Mouse (Mus musculus) hindbrain, postnatal 0 days (tissue): ENCODE data around the gene Agtpbp1. TPM values are rescaled to one million over a fixed set of nuclear protein-coding genes. Genes with fewer than 3 reads are reported as not detected.
A peak's percentile ranks its signal among the peaks of the same experiment; 100 is the strongest.

Source experiments
- ATAC-seq: fragments of 200-750 bp; cut with Nextera tagmentation; 2 replicates; pipeline ENCODE4 v1.8.0; 2017; ENCODE audit warnings: mild to moderate bottlenecking, moderate TSS enrichment, moderate library complexity
- DNase-seq: peaks from one replicate; pipeline ENCODE4 v3.0.0-alpha.2; 2015; ENCODE audit warnings: low spot score
- H3K27ac ChIP-seq: fragments of 300-500 bp; sonication (generic); 2 replicates; pipeline ENCODE4 v1.5.1; 2014; ENCODE audit warnings: mild to moderate bottlenecking
- H3K27me3 ChIP-seq: fragments of 300-500 bp; sonication (generic); 2 replicates; pipeline ENCODE4 v1.6.1; 2014; ENCODE audit warnings: low read length, mixed read lengths; ENCODE audit not compliant: insufficient read depth
- H3K36me3 ChIP-seq: fragments of 300-500 bp; sonication (generic); 2 replicates; pipeline ENCODE4 v1.6.1; 2014; ENCODE audit warnings: low read length, mixed read lengths; ENCODE audit not compliant: insufficient read depth
- H3K4me1 ChIP-seq: fragments of 300-500 bp; sonication (generic); 2 replicates; pipeline ENCODE4 v1.6.1; 2014; ENCODE audit warnings: antibody characterized with exemption, low read length, mixed read lengths; ENCODE audit not compliant: insufficient read depth
- H3K4me2 ChIP-seq: fragments of 300-500 bp; sonication (generic); 2 replicates; pipeline ENCODE4 v1.6.1; 2014; ENCODE audit warnings: low read depth, mild to moderate bottlenecking, low read length, moderate library complexity, mixed read lengths
- H3K4me3 ChIP-seq: fragments of 300-500 bp; sonication (generic); 2 replicates; pipeline ENCODE4 v1.5.1; 2014; ENCODE audit warnings: low read length
- H3K9ac ChIP-seq: fragments of 300-500 bp; sonication (generic); replicated peaks from 2 replicates; pipeline ENCODE4 v1.6.1; 2014; ENCODE audit warnings: mild to moderate bottlenecking, low read length, moderate library complexity, mixed read lengths
- H3K9me3 ChIP-seq: fragments of 300-500 bp; sonication (generic); 2 replicates; pipeline ENCODE4 v1.6.1; 2016; ENCODE audit warnings: low read length, mixed read lengths
- CTCF ChIP-seq: IDR thresholded peaks from 2 replicates; pipeline ENCODE4 v1.5.1; 2016; ENCODE audit warnings: antibody characterized with exemption, control low read depth, low read depth
- WGBS: fragments of 180-500 bp; shearing (Covaris S2); extraction: QIAGEN DNeasy Blood & Tissue Kit; methylation state at CpG from one replicate; pipeline ENCODE4 v1.1.7; 2014; 5-methylcytosine and 5-hydroxymethylcytosine counted together
- polyA plus RNA-seq: library from polyadenylated mRNA; unstranded; fragments of >200 nt; fragmentation: Nextera tagmentation; extraction: Ambion mirVana; gene quantifications from 2 replicates; pipeline ENCODE4 v1.2.1, GENCODE M21; 2015
- total RNA-seq: library from RNA; depleted of rRNA; stranded (reverse); fragments of >200 nt; gene quantifications from 2 replicates; pipeline ENCODE4 v1.2.3, GENCODE M21; 2014

The Agtpbp1 gene
- total and polyA plus RNA-seq, 2 experiments from 2014 or later = 65.6 to 128 TPM

- H3K27ac ChIP-seq = no peak overlapping the region
- H3K4me1 ChIP-seq = no peaks in the 10 kb centered on the region
- WGBS = 86% methylated on average over 5 of the region's 5 CpGs
- no peak overlapping the region for H3K4me2 ChIP-seq
- H3K9ac ChIP-seq = no peak overlapping the region
- ATAC-seq = no peak
- no peaks in the 10 kb centered on the region; the same call in 1 of the 2 replicates for H3K36me3 ChIP-seq
- TF ChIP-seq CTCF = no peak
- H3K4me3 ChIP-seq = no peak overlapping the region
- H3K9me3 ChIP-seq = no peaks in the 10 kb centered on the region
- H3K27me3 ChIP-seq = no peaks in the 10 kb centered on the region
- no peak for DNase-seq
These were observed 45.0 kb downstream of the Agtpbp1 start for GRCm38 (mm10) chr13:59540030-59540429.

GRCm38 (mm10) chr13:59538661-59539060 is 46.4 kb downstream of the Agtpbp1 start:
- H3K4me3 ChIP-seq = no peak overlapping the region
- H3K4me2 ChIP-seq = no peak overlapping the region
- no peaks in the 10 kb centered on the region for H3K27me3 ChIP-seq
- no peaks in the 10 kb centered on the region; the same call in 1 of the 2 replicates for H3K36me3 ChIP-seq
- no peak for TF ChIP-seq CTCF
- no peak for DNase-seq
- ATAC-seq = no peak
- H3K27ac ChIP-seq = no peak overlapping the region
- H3K9me3 ChIP-seq = no peaks in the 10 kb centered on the region
- 88% methylated on average over 5 of the region's 5 CpGs for WGBS
- no peaks in the 10 kb centered on the region for H3K4me1 ChIP-seq
- no peak overlapping the region for H3K9ac ChIP-seq

- WGBS = 82% methylated on average over 2 of the region's 2 CpGs
- Histone ChIP-seq H3K9me3 (no peaks in the 10 kb centered on the region), H3K4me3 (no peak overlapping the region), H3K4me2 (no peak overlapping the region), H3K27me3 (no peaks in the 10 kb centered on the region), H3K4me1 (no peaks in the 10 kb centered on the region), H3K9ac (no peak overlapping the region), H3K36me3 (peaks cover 5% of the 10 kb centered on the region; the same call in 1 of the 2 replicates), H3K27ac (no peak overlapping the region)
- ATAC-seq (no peak), DNase-seq (no peak)
- TF ChIP-seq CTCF = no peak
These were observed 48.4 kb downstream of the Agtpbp1 start for GRCm38 (mm10) chr13:59536631-59537030.

GRCm38 (mm10) chr13:59535746-59536145 is 49.3 kb downstream of the Agtpbp1 start:
- no peak overlapping the region for H3K27ac ChIP-seq
- H3K27me3 ChIP-seq = no peaks in the 10 kb centered on the region
- ATAC-seq (no peak), DNase-seq (no peak)
- 83% methylated on average over 6 of the region's 6 CpGs for WGBS
- H3K9ac ChIP-seq = no peak overlapping the region
- H3K36me3 ChIP-seq = peaks cover 5% of the 10 kb centered on the region; the same call in 1 of the 2 replicates
- no peak for TF ChIP-seq CTCF
- H3K4me3 ChIP-seq = no peak overlapping the region
- H3K9me3 ChIP-seq = no peaks in the 10 kb centered on the region
- H3K4me2 ChIP-seq = no peak overlapping the region
- no peaks in the 10 kb centered on the region for H3K4me1 ChIP-seq

GRCm38 (mm10) chr13:59534301-59534700 is 50.7 kb downstream of the Agtpbp1 start:
- WGBS = 66% methylated on average over 4 of the region's 4 CpGs
- Histone ChIP-seq H3K36me3 (peaks cover 5% of the 10 kb centered on the region; the same call in 1 of the 2 replicates), H3K27me3 (no peaks in the 10 kb centered on the region), H3K4me2 (no peak overlapping the region), H3K27ac (no peak overlapping the region), H3K4me1 (no peaks in the 10 kb centered on the region), H3K4me3 (no peak overlapping the region), H3K9me3 (no peaks in the 10 kb centered on the region), H3K9ac (no peak overlapping the region)
- ATAC-seq = peak; percentile 55; the same call in 1 of the 2 replicates
- DNase-seq = peak; percentile 24
- no peak for TF ChIP-seq CTCF

GRCm38 (mm10) chr13:59533331-59533730 is 51.7 kb downstream of the Agtpbp1 start:
- Histone ChIP-seq H3K27me3 (no peaks in the 10 kb centered on the region), H3K27ac (no peak overlapping the region), H3K4me1 (no peaks in the 10 kb centered on the region), H3K9me3 (no peaks in the 10 kb centered on the region), H3K36me3 (peaks cover 5% of the 10 kb centered on the region; the same call in 1 of the 2 replicates), H3K4me2 (no peak overlapping the region), H3K9ac (no peak overlapping the region), H3K4me3 (no peak overlapping the region)
- ATAC-seq (no peak), DNase-seq (no peak)
- WGBS = 69% methylated on average over 6 of the region's 6 CpGs
- TF ChIP-seq CTCF = no peak

GRCm38 (mm10) chr13:59531203-59531602 is 53.8 kb downstream of the Agtpbp1 start:
- WGBS = 57% methylated on average over 2 of the region's 2 CpGs
- H3K9me3 ChIP-seq = no peaks in the 10 kb centered on the region
- H3K36me3 ChIP-seq = peaks cover 21% of the 10 kb centered on the region; the same call in 1 of the 2 replicates
- no peak overlapping the region for H3K4me2 ChIP-seq
- H3K27ac ChIP-seq = no peak overlapping the region
- DNase-seq (peak; percentile 36), ATAC-seq (no peak)
- no peak overlapping the region for H3K9ac ChIP-seq
- TF ChIP-seq CTCF = peak; percentile 67
- H3K4me1 ChIP-seq = no peaks in the 10 kb centered on the region
- no peak overlapping the region for H3K4me3 ChIP-seq
- H3K27me3 ChIP-seq = no peaks in the 10 kb centered on the region
